Comparison of ENCODE assay signal across 10 mouse cellular contexts in the genomic region with DNA sequence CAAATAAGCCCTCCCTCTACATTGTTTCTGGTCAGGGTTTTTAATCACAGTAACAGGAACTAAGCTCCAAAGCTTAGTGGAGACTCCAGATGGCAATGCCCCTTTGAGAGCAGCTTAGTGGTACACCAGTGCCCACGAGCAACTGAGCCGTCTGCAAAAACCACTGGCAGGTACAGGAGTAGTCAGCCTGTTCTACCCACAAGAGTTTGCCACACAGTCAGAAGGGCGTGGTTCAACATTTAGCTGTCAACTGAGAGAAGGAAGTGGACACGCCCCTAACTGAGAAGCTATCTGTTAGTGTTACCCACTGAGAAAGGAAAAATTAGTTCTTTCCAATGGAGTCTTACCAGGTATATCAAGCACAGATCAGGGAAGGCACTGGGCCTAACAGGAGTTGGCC. TPM values are rescaled to one million over a fixed set of nuclear protein-coding genes. Genes with fewer than 3 reads are reported as not detected.
DNase-seq lines count a peak whose midpoint lies in the region; ATAC-seq and TF ChIP-seq lines count a peak whose summit lies in the region.
"Had no signal": no experiment of that assay in that cellular context is flagged by ENCODE, and none has a peak within 500 bp of the region (broad histone marks: within the 10 kb centered on the region; RNA-seq: fewer than 3 reads in every experiment).

No protein-coding gene starts in this region.

- H3K4me1 ChIP-seq in CH12.LX (ENCODE audit: control insufficient read depth in 1 of 2, insufficient read depth in 2 of 2): peaks cover 3 to 16% of the 10 kb centered on the region in 2 experiments
- peaks cover 2% of the 10 kb centered on the region; the same call in 1 of the 2 replicates for H3K4me1 ChIP-seq in bone marrow, adult 2 months (ENCODE audit: control insufficient read depth, insufficient read depth, low read length)
- H3K4me1 ChIP-seq in liver, embryonic 14.5 days (replicated peaks; ENCODE audit: control insufficient read depth in 2 of 2, insufficient read depth in 2 of 2, low read length in 1 of 2): peaks cover 4 to 33% of the 10 kb centered on the region in 2 experiments; a peak in 3 of 4 replicates
- H3K4me1 ChIP-seq in small intestine, adult 2 months (ENCODE audit: control insufficient read depth, insufficient read depth, insufficient read length, low read length): no peaks in the 10 kb centered on the region

- in situ Hi-C loops in CH12.LX (cut with MboI; ENCODE audit: low pct_ligation_motif_present, low pct_unique_long_range_greater_than_20kb, low sequenced_read_pairs): no loop called here

- TF ChIP-seq RAD21 in CH12.LX (IDR thresholded peaks at IDR 0.05; ENCODE audit: low read depth, low read length): no peak

- intact Hi-C loops in heart, postnatal 14 days (cut with DNase I): no loop called here

- WGBS in bone marrow, adult 2 months: 3% methylated on average over 4 of the region's 4 CpGs
- WGBS in liver, embryonic 14.5 days (ENCODE audit: insufficient replicate concordance): 10% methylated on average over 4 of the region's 4 CpGs
- WGBS in small intestine, adult 2 months: 60% methylated on average over 4 of the region's 4 CpGs

- H3K4me2 ChIP-seq in CH12.LX (ENCODE audit: insufficient read depth, low read depth, poor library complexity, severe bottlenecking): no peak overlapping the region
- H3K4me2 ChIP-seq in liver, embryonic 14.5 days (ENCODE audit: low read depth): no peak overlapping the region

- DNase-seq in CH12.LX (ENCODE audit: extremely low read depth): peak; percentile 23
- DNase-seq in liver, embryonic 14.5 days (ENCODE audit: low read depth in 3 of 3, low spot score in 3 of 3): peak in 1 of 3 experiments; percentile 46
- no peak for DNase-seq in right cerebral cortex, adult 2 months (ENCODE audit: low spot score in 2 of 2)
- DNase-seq in adrenal gland, postnatal 10 days: no peak
- no peak for DNase-seq in heart, postnatal 14 days
- DNase-seq: cerebellum, adult 8-10 months had no signal

- TF ChIP-seq EP300 in CH12.LX (IDR thresholded peaks at IDR 0.05; ENCODE audit: low read length): no peak
- no peak for TF ChIP-seq EP300 in liver, embryonic 14.5 days (IDR thresholded peaks at IDR 0.05; ENCODE audit: low read depth)

- ATAC-seq in liver, embryonic 14.5 days (ENCODE audit: insufficient read depth): peak; percentile 66; the same call in 1 of the 2 replicates

- H3K27ac ChIP-seq in CH12.LX (ENCODE audit: insufficient read depth, low read depth): no peak overlapping the region
- peak overlapping the region; percentile 62 for H3K27ac ChIP-seq in bone marrow, adult 2 months (ENCODE audit: control insufficient read depth, insufficient read depth, low read depth, low read length, poor library complexity)
- no peak overlapping the region for H3K27ac ChIP-seq in liver, embryonic 14.5 days
- peak overlapping the region; percentile 42; the same call in 1 of the 2 replicates for H3K27ac ChIP-seq in small intestine, adult 2 months (ENCODE audit: insufficient read depth, low read depth, low read length)
- H3K27ac ChIP-seq: forebrain, embryonic 10.5 days had no signal

- no peak overlapping the region for H3K4me3 ChIP-seq in CH12.LX (replicated peaks in 1 of 3; ENCODE audit: low read depth in 2 of 3, low read length in 2 of 3, poor library complexity in 1 of 3)
- no peak overlapping the region for H3K4me3 ChIP-seq in bone marrow, adult 2 months (replicated peaks; ENCODE audit: control insufficient read depth, low read depth, low read length)
- H3K4me3 ChIP-seq in liver, embryonic 14.5 days (ENCODE audit: insufficient read depth in 1 of 2, low read depth in 2 of 2, low read length in 2 of 2): no peak overlapping the region
- no peak overlapping the region for H3K4me3 ChIP-seq in small intestine, adult 2 months (ENCODE audit: low read depth, low read length)
- H3K4me3 ChIP-seq: forebrain, embryonic 10.5 days; myocyte had no signal

- H3K9me3 ChIP-seq in CH12.LX (replicated peaks; ENCODE audit: low read length): no peaks in the 10 kb centered on the region
- no peaks in the 10 kb centered on the region for H3K9me3 ChIP-seq in liver, embryonic 14.5 days (ENCODE audit: control insufficient read depth, low read length)
- H3K9me3 ChIP-seq: forebrain, embryonic 10.5 days had no signal

- no peak for TF ChIP-seq POLR2A in CH12.LX (IDR thresholded peaks at IDR 0.05; ENCODE audit: low read depth, low read length)
- no peak for TF ChIP-seq POLR2A in bone marrow, adult 2 months (IDR thresholded peaks at IDR 0.05; ENCODE audit: borderline replicate concordance, control insufficient read depth, low read depth, low read length)
- TF ChIP-seq POLR2A in small intestine, adult 2 months (IDR thresholded peaks at IDR 0.05; ENCODE audit: low read depth, low read length): no peak

- H3K36me3 ChIP-seq in CH12.LX (replicated peaks in 1 of 2; ENCODE audit: control insufficient read depth in 1 of 2, insufficient read depth in 1 of 2, low read length in 1 of 2): no peaks in the 10 kb centered on the region
- H3K36me3 ChIP-seq in liver, embryonic 14.5 days (replicated peaks; ENCODE audit: control insufficient read depth, insufficient read depth, low read depth): no peaks in the 10 kb centered on the region
- H3K36me3 ChIP-seq in small intestine, adult 2 months (ENCODE audit: control insufficient read depth, insufficient read depth, low read length): no peaks in the 10 kb centered on the region
- H3K36me3 ChIP-seq: forebrain, embryonic 10.5 days had no signal

- no peak for TF ChIP-seq CTCF in CH12.LX (conservative IDR thresholded peaks at IDR 0.05 in 1 of 2, IDR thresholded peaks at IDR 0.05 in 1 of 2; ENCODE audit: low read depth in 2 of 2, low read length in 2 of 2)
- no peak for TF ChIP-seq CTCF in bone marrow, adult 2 months (IDR thresholded peaks at IDR 0.05; ENCODE audit: control insufficient read depth, insufficient read depth, low read length)
- no peak for TF ChIP-seq CTCF in liver, embryonic 14.5 days (IDR thresholded peaks at IDR 0.05; ENCODE audit: low read depth)
- no peak for TF ChIP-seq CTCF in small intestine, adult 2 months (IDR thresholded peaks at IDR 0.05; ENCODE audit: extremely low read depth, insufficient read length, insufficient replicate concordance, low read depth, low read length)

- no peaks in the 10 kb centered on the region for H3K79me2 ChIP-seq in CH12.LX (replicated peaks; ENCODE audit: control insufficient read depth, extremely low read depth, insufficient read depth, poor library complexity, severe bottlenecking)

- H3K27me3 ChIP-seq in CH12.LX (replicated peaks): no peaks in the 10 kb centered on the region
- no peaks in the 10 kb centered on the region for H3K27me3 ChIP-seq in liver, embryonic 14.5 days (ENCODE audit: control insufficient read depth, insufficient read depth, low read length)
- H3K27me3 ChIP-seq in small intestine, adult 2 months (ENCODE audit: control insufficient read depth, insufficient read depth, low read length): no peaks in the 10 kb centered on the region

- H3K9ac ChIP-seq in CH12.LX (ENCODE audit: insufficient read depth, low read depth): no peak overlapping the region
- no peak overlapping the region for H3K9ac ChIP-seq in liver, embryonic 14.5 days (replicated peaks)

- dilution Hi-C loops in CH12.LX (cut with MboI; ENCODE audit: extremely low pct_ligation_motif_present, extremely low pct_unique_long_range_greater_than_20kb, low sequenced_read_pairs): no loop called here

TF ChIP-seq in CH12.LX, 34 proteins besides CTCF, POLR2A, EP300 and RAD21:
- TF ChIP-seq ZNF384 (IDR thresholded peaks at IDR 0.05; ENCODE audit: low read depth, low read length) (no peak), TCF12 (IDR thresholded peaks at IDR 0.05; ENCODE audit: low read depth, low read length) (no peak), MEF2A (IDR thresholded peaks at IDR 0.05; ENCODE audit: borderline replicate concordance, low read depth, low read length) (no peak), MAFK (IDR thresholded peaks at IDR 0.05; ENCODE audit: insufficient replicate concordance, low read length) (no peak), ELF1 (IDR thresholded peaks at IDR 0.05; ENCODE audit: low read depth, low read length) (no peak), MXI1 (IDR thresholded peaks at IDR 0.05; ENCODE audit: low read depth, low read length) (no peak), SMC3 (IDR thresholded peaks at IDR 0.05; ENCODE audit: low read depth, low read length) (no peak), ETS1 (conservative IDR thresholded peaks at IDR 0.05; ENCODE audit: low read depth, low read length) (no peak), USF1 (IDR thresholded peaks at IDR 0.05; ENCODE audit: low read depth, low read length) (no peak), PAX5 (IDR thresholded peaks at IDR 0.05; ENCODE audit: low read length) (no peak), JUN (IDR thresholded peaks at IDR 0.05; ENCODE audit: insufficient read depth, low read depth, low read length) (no peak), USF2 (conservative IDR thresholded peaks at IDR 0.05; ENCODE audit: low read depth, low read length) (no peak), ZC3H11A (IDR thresholded peaks at IDR 0.05; ENCODE audit: low read depth, low read length) (no peak), CHD1 (IDR thresholded peaks at IDR 0.05; ENCODE audit: low read depth, low read length) (no peak), MYC (IDR thresholded peaks at IDR 0.05; ENCODE audit: low read depth, low read length) (no peak), POLR2AphosphoS2 (IDR thresholded peaks at IDR 0.05; ENCODE audit: low read depth, low read length) (no peak), ZMIZ1 (IDR thresholded peaks at IDR 0.05; ENCODE audit: low read depth, low read length) (no peak), ZKSCAN1 (IDR thresholded peaks at IDR 0.05; ENCODE audit: borderline replicate concordance, low read depth, low read length) (no peak)

RNA-seq across cellular contexts. Expression of a gene that starts 32.1 kb away (rescaled TPM):
- total RNA-seq in CH12.LX (2012; rRNA removed) (53.1 and 60.1 TPM in 2 replicates), CH12.LX (2014; rRNA removed) (13.4 and 17.6 TPM in 2 replicates)
- 32.2 and 127 TPM in 2 replicates for polyA plus RNA-seq in CH12.LX (2012; ENCODE audit: insufficient read length, low read depth)
- 54.6 and 126 TPM in 2 replicates for polyA plus RNA-seq in bone marrow, adult 2 months (2011; ENCODE audit: insufficient read depth, insufficient read length, low replicate concordance, missing spikeins)
- polyA plus RNA-seq in liver, embryonic 14.5 days (2012; rRNA removed): 3.5 and 8.3 TPM in 2 replicates
- 19.0 and 19.5 TPM in 2 replicates for polyA plus RNA-seq in liver, embryonic 14.5 days (2014; fragmentation: Nextera tagmentation; extraction: Ambion mirVana)
- 67.5 and 97.3 TPM in 2 replicates for polyA plus RNA-seq in small intestine, adult 2 months (2012; rRNA removed)
- total RNA-seq in adrenal gland, postnatal 10 days (2021): 10 to 100 TPM; 34.7 to 43.9 TPM
- total RNA-seq in heart, postnatal 14 days (2021): 10 to 100 TPM; 34.6 to 36.2 TPM

Comparison
In these comparisons a context has a peak if more than half of its experiments do, and no peak if none do; other contexts are left out.
1. H3K27ac ChIP-seq: peak in bone marrow, adult 2 months (single experiment) and small intestine, adult 2 months (single experiment); none in CH12.LX (single experiment) and liver, embryonic 14.5 days (single experiment).